ENCODE assay signal across 26 mouse cellular contexts in the genomic region with DNA sequence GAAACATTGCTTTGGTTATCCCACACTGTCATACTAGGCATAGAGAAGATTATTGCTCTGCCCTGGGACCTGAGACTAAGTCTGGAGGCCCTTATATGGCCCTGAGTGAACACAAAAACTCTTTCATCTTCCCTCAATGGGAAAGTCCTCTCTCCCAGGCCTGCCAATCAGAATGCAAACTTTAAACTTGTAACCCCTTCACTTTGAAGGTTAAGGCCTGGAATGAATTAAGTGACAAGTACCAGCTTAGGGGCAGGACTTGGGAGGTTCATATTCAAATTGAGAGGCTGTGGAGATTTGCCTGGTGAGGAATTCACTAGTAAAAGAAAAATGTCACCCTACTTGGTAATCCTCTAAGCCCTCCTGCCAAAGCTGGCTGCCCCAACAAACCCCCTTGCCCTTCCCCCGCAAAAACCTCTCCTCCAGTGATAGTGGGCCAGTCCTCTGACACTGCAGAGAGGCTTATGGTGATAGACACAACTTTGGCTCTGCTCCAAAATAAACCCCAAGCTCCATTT.
A peak's percentile ranks its signal among the peaks of the same experiment; 100 is the strongest.
DNase-seq lines count a peak whose midpoint lies in the region; ATAC-seq and TF ChIP-seq lines count a peak whose summit lies in the region.
"Had no signal": no experiment of that assay in that cellular context is flagged by ENCODE, and none has a peak within 500 bp of the region (broad histone marks: within the 10 kb centered on the region; RNA-seq: fewer than 3 reads in every experiment).

No protein-coding gene starts in this region.

- H3K36me3 ChIP-seq in hindbrain, embryonic 11.5 days (ENCODE audit: control insufficient read depth, insufficient read depth, low read length): no peaks in the 10 kb centered on the region
- H3K36me3 ChIP-seq in hindbrain, postnatal 0 days (ENCODE audit: insufficient read depth, low read length): no peaks in the 10 kb centered on the region
- no peaks in the 10 kb centered on the region for H3K36me3 ChIP-seq in embryonic facial prominence, embryonic 11.5 days (replicated peaks; ENCODE audit: control insufficient read depth, insufficient read depth, low read depth, low read length)
- H3K36me3 ChIP-seq: embryonic facial prominence, embryonic 15.5 days; forebrain, embryonic 12.5 days; heart, embryonic 10.5 days; hindbrain, embryonic 15.5 days; kidney, embryonic 15.5 days; liver, embryonic 12.5 days; neural tube, embryonic 13.5 days had no signal

- no peak overlapping the region for H3K4me3 ChIP-seq in hindbrain, embryonic 11.5 days (ENCODE audit: low read depth, low read length)
- H3K4me3 ChIP-seq in hindbrain, postnatal 0 days (ENCODE audit: low read length): no peak overlapping the region
- H3K4me3 ChIP-seq in embryonic facial prominence, embryonic 11.5 days (ENCODE audit: low read depth, low read length): no peak overlapping the region
- H3K4me3 ChIP-seq: embryonic facial prominence, embryonic 15.5 days; forebrain, embryonic 12.5 days; heart, embryonic 10.5 days; hindbrain, embryonic 15.5 days; kidney, embryonic 15.5 days; layer of hippocampus, adult 2 months; liver, embryonic 12.5 days; megakaryocyte, embryonic 14.5 days; neural tube, embryonic 13.5 days had no signal

- no peaks in the 10 kb centered on the region for H3K9me3 ChIP-seq in hindbrain, embryonic 11.5 days (ENCODE audit: control insufficient read depth, low read length)
- H3K9me3 ChIP-seq in hindbrain, postnatal 0 days (ENCODE audit: low read length): no peaks in the 10 kb centered on the region
- no peaks in the 10 kb centered on the region for H3K9me3 ChIP-seq in embryonic facial prominence, embryonic 11.5 days (replicated peaks; ENCODE audit: control insufficient read depth, low read length)
- H3K9me3 ChIP-seq: embryonic facial prominence, embryonic 15.5 days; forebrain, embryonic 12.5 days; heart, embryonic 10.5 days; hindbrain, embryonic 15.5 days; kidney, embryonic 15.5 days; liver, embryonic 12.5 days; megakaryocyte, embryonic 14.5 days; neural tube, embryonic 13.5 days had no signal

- WGBS in hindbrain, embryonic 11.5 days: 78% methylated on average over 1 of the region's 1 CpGs
- 66% methylated on average over 1 of the region's 1 CpGs for WGBS in hindbrain, postnatal 0 days
- WGBS in embryonic facial prominence, embryonic 11.5 days: 77% methylated on average over 1 of the region's 1 CpGs

- no peak overlapping the region for H3K27ac ChIP-seq in hindbrain, embryonic 11.5 days (ENCODE audit: low read depth, low read length)
- H3K27ac ChIP-seq in hindbrain, postnatal 0 days: no peak overlapping the region
- no peak overlapping the region for H3K27ac ChIP-seq in embryonic facial prominence, embryonic 11.5 days (replicated peaks; ENCODE audit: low read depth, low read length)
- H3K27ac ChIP-seq: embryonic facial prominence, embryonic 15.5 days; forebrain, embryonic 12.5 days; heart, embryonic 10.5 days; hindbrain, embryonic 15.5 days; kidney, embryonic 15.5 days; layer of hippocampus, adult 2 months; liver, embryonic 12.5 days; neural tube, embryonic 13.5 days had no signal

- no peaks in the 10 kb centered on the region for H3K27me3 ChIP-seq in hindbrain, embryonic 11.5 days (ENCODE audit: control insufficient read depth, insufficient read depth, low read length)
- H3K27me3 ChIP-seq in hindbrain, postnatal 0 days (ENCODE audit: insufficient read depth, low read length): no peaks in the 10 kb centered on the region
- no peaks in the 10 kb centered on the region for H3K27me3 ChIP-seq in embryonic facial prominence, embryonic 11.5 days (ENCODE audit: control insufficient read depth, insufficient read depth, low read length)
- H3K27me3 ChIP-seq: embryonic facial prominence, embryonic 15.5 days; forebrain, embryonic 12.5 days; hindbrain, embryonic 15.5 days; kidney, embryonic 15.5 days; liver, embryonic 12.5 days; megakaryocyte, embryonic 14.5 days; neural tube, embryonic 13.5 days had no signal

- DNase-seq in hindbrain, embryonic 11.5 days (ENCODE audit: low spot score): peak; percentile 12
- DNase-seq in hindbrain, postnatal 0 days (ENCODE audit: low spot score): no peak
- DNase-seq in ES-CJ7 (ENCODE audit: low read depth, low spot score): peak; percentile 21
- peak; percentile 31 for DNase-seq in ZHBTc4 (ENCODE audit: low read depth, low spot score)
- peak; percentile 70 for DNase-seq in embryonic facial prominence, embryonic 11.5 days (ENCODE audit: low spot score)
- no peak for DNase-seq in T-cell, adult 2 months (ENCODE audit: low spot score)
- no peak for DNase-seq in kidney, postnatal 25 days
- DNase-seq: adrenal gland, postnatal 14 days; cerebellum, adult 18-20 months; cerebellum, postnatal 10 days; gastrocnemius, postnatal 14 days; kidney, adult 18-20 months; kidney, postnatal 36 days; liver, postnatal 0 days; lung, postnatal 4 days; right cerebral cortex, postnatal 25 days; thymus, postnatal 14 days had no signal

- H3K4me1 ChIP-seq in hindbrain, embryonic 11.5 days (replicated peaks; ENCODE audit: control insufficient read depth, insufficient read depth, low read length): no peaks in the 10 kb centered on the region
- H3K4me1 ChIP-seq in hindbrain, postnatal 0 days (ENCODE audit: insufficient read depth, low read length): no peaks in the 10 kb centered on the region
- no peaks in the 10 kb centered on the region for H3K4me1 ChIP-seq in embryonic facial prominence, embryonic 11.5 days (ENCODE audit: control insufficient read depth, insufficient read depth, low read length)
- H3K4me1 ChIP-seq: embryonic facial prominence, embryonic 15.5 days; heart, embryonic 10.5 days; hindbrain, embryonic 15.5 days; kidney, embryonic 15.5 days; liver, embryonic 12.5 days; neural tube, embryonic 13.5 days had no signal

- H3K4me2 ChIP-seq in hindbrain, embryonic 11.5 days (replicated peaks; ENCODE audit: low read depth, low read length): no peak overlapping the region
- H3K4me2 ChIP-seq in hindbrain, postnatal 0 days (ENCODE audit: low read depth, low read length): no peak overlapping the region
- no peak overlapping the region for H3K4me2 ChIP-seq in embryonic facial prominence, embryonic 11.5 days (ENCODE audit: low read depth, low read length)
- H3K4me2 ChIP-seq: embryonic facial prominence, embryonic 15.5 days; forebrain, embryonic 12.5 days; hindbrain, embryonic 15.5 days; kidney, embryonic 15.5 days; liver, embryonic 12.5 days; neural tube, embryonic 13.5 days had no signal

- TF ChIP-seq CTCF in hindbrain, postnatal 0 days (IDR thresholded peaks at IDR 0.05; ENCODE audit: low read depth): no peak

- H3K9ac ChIP-seq in hindbrain, embryonic 11.5 days (ENCODE audit: low read depth, low read length): no peak overlapping the region
- H3K9ac ChIP-seq in hindbrain, postnatal 0 days (replicated peaks; ENCODE audit: low read length): no peak overlapping the region
- no peak overlapping the region for H3K9ac ChIP-seq in embryonic facial prominence, embryonic 11.5 days (replicated peaks; ENCODE audit: low read length)
- H3K9ac ChIP-seq: embryonic facial prominence, embryonic 15.5 days; forebrain, embryonic 12.5 days; hindbrain, embryonic 15.5 days; kidney, embryonic 15.5 days; liver, embryonic 12.5 days; liver, postnatal 0 days; neural tube, embryonic 13.5 days had no signal

- no peak for ATAC-seq in hindbrain, embryonic 11.5 days (ENCODE audit: low FRiP score)
- ATAC-seq in hindbrain, postnatal 0 days: no peak
- 0 out of 2 replicates have a peak, but pooled peaks have one; percentile 29 for ATAC-seq in embryonic facial prominence, embryonic 11.5 days (replicated peaks; ENCODE audit: insufficient number of reproducible peaks, low FRiP score, low TSS enrichment, low read depth)
- ATAC-seq: liver, embryonic 12.5 days; liver, postnatal 0 days had no signal

Comparison
In these comparisons a context has a peak if more than half of its experiments do, and no peak if none do; other contexts are left out.
1. DNase-seq: peak in hindbrain, embryonic 11.5 days (single experiment), ES-CJ7 (single experiment), ZHBTc4 (single experiment) and embryonic facial prominence, embryonic 11.5 days (single experiment); none in hindbrain, postnatal 0 days (single experiment), T-cell, adult 2 months (single experiment) and kidney, postnatal 25 days (0 of 2).